Mouse (Mus musculus): ENCODE results near the gene Ndufa13.
A peak's percentile ranks its signal among the peaks of the same experiment; 100 is the strongest.

Gene Ndufa13

GRCm38 (mm10) chr8:69877992-69878391, 24.4 kb downstream of the Ndufa13 start:
- DNase-seq, result no peak

GRCm38 (mm10) chr8:69877396-69877795, 25.0 kb downstream of the Ndufa13 start:
- DNase-seq, result no peak

- DNase-seq, result no peak
Measured at GRCm38 (mm10) chr8:69876967-69877366, 25.4 kb downstream of the Ndufa13 start.

GRCm38 (mm10) chr8:69876097-69876496, 26.3 kb downstream of the Ndufa13 start:
- no peak for DNase-seq

DNA sequence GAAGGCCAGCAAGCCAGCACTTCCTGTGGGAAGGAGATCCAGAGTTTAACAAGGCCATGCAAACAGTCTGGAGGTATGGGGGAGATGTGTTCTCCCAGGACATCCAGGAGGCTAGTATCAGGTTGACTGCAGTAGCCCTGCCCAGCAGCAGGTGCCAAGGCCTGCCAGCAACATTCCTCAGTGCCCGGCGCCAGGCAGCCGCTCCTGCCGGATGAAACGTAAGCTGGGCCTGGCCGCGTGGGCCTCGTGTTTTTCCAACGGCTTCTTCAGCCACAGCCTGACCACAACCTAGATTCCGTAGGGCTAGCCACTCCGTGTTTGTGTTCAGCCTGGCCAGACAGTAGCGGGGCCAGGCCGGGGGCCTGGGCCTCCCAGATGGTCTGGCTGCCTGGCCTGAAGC, 27.7 kb downstream of the Ndufa13 start:
- DNase-seq, result no peak

GRCm38 (mm10) chr8:69874155-69874554, 28.2 kb downstream of the Ndufa13 start:
- DNase-seq, result peak; percentile 73 to 74

DNA sequence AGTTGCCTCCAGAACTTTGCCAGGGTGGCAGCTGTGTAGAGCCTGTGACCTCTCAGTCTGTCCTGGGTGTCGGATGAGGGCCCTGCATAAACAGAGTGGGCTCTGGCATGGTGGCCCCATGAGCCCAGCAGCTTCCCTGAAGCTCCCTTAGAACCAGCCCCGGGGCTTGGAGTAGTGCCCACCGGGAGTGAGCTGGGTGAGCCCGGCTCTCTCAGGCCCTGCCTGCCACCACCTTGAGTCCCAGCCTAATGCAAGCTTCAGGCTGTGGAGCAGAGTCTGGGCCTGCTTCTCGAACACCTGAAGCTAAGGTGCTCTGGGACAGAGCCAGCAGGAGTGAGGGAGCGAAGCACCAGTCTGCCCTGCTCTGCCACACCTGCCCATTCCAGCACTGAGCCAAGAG, 31.5 kb downstream of the Ndufa13 start:
- no peak for DNase-seq

DNA sequence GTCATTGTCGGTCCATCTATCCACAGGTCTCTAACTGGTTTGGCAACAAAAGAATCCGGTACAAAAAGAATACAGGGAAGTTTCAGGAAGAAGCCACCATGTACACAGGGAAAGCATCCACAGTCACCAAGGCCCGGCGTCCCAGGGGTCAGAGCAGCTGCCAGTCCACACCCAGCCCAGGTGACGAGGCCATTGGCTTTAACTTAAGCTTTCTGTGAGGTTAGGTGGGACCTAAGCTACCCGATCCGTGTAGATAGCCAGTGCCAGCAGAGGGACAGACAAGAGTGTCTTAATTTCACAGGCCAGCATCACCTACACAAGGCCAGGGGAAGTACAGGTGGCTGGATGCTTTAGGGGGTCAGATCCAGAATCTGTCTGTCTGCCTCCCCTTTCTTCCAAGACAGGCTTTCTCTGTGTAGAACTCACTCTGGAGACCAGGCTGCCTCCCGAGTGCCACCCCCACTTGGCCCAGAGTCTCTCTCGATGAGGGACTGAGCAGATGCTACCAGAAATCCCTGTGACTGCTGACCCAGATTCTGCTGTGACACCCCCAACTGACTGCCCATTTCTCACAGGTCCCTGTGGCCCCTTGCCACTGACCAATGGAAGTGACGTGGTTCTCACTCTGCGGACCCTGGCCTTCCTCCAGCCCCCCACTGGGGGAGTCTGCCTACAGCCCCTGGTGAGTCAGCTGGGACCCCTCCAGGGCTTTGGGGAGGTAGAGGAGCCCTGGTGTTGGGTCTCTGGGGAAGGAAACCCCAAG, 32.2 kb downstream of the Ndufa13 start:
- no peak for DNase-seq

DNA sequence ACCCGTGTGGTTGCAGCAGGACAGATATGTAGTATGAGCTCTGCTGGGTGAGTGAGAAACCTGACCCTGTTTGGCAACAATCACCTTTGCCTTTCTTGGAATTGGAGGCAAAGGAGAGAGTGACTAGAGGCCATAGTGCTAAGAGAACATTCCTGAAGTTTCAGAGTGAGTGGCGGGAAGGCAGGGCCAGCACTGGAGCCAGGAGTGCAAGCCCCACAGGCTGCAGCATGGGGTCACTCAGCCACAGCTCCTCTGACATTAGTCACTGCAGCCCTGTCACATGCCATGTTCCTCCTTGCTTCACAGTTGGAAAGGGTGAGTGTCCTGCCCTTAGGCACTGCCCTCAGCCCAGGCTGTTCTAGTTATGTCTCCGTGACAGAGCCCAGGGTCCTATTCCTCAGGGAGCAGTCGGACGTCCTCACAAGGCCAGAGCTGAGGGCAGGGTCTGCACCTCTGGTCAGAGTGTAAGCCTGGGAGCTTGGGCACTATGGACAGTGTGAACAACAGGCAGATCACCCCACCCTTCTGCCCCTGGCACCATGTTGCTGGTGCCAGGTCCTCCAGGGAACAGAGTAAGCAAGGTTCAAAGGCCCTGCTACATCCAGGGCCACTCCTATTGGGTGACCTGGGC, 34.5 kb downstream of the Ndufa13 start:
- no peak for DNase-seq

DNA sequence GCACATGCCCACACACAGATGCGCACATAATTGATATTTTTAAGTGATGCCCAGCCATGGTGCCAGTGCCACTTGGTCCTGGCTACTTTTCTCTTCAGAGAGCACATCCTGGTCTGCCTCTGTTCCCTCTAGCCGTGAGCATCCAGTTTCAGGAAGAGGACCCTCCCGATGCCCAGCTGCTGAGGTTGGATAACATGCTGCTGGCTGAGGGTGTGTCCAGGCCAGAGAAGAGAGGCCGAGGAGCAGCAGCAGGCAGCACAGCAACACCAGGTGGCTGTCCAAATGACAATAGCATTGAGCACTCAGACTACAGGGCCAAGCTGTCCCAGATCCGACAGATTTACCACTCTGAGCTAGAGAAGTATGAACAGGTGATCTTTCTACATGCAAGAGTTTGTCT, 38.2 kb downstream of the Ndufa13 start:
- DNase-seq, result no peak

- no peak for DNase-seq
Measured at GRCm38 (mm10) chr8:69863387-69864020, 38.9 kb downstream of the Ndufa13 start.

GRCm38 (mm10) chr8:69861251-69861650, 41.1 kb downstream of the Ndufa13 start:
- DNase-seq, result no peak

DNA sequence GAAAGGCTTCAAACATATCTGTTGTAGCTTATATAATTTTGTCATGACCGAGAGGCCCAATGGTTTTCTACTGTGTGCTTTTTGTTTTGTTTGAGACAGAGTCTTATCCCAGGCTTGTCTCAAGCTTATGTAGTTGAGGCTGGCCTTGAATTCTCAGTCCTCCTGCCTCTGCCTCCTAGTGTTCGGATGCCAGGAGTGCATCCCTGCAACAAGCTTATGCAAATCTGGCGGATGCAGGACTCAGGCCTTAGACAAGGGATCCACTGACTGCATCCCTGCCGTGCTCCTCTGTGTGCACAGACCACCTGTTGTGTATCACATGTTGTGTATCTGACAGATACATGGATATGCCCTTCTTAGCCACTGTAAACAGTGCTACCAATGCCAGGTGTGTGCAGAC, 41.6 kb downstream of the Ndufa13 start:
- DNase-seq, result no peak

DNA sequence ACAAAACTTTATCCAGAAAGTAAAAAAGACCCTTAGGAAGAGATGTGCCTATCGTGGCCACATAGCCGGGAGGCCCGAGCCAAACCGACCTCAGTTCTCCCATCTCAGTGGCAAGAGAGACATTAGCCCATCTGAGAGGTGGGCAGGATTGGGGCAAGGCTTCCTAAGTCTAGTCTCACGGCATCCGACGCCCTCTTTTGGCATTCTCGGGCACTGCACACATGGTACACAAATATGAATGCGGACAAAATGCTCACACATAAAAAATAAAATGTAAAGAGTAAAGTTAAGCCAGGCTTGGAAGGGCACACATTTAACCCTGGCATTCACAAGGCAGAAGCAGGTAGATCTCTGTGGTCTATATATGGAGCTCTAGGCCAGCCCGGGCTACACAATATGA, 48.5 kb downstream of the Ndufa13 start:
- no peak for DNase-seq

DNA sequence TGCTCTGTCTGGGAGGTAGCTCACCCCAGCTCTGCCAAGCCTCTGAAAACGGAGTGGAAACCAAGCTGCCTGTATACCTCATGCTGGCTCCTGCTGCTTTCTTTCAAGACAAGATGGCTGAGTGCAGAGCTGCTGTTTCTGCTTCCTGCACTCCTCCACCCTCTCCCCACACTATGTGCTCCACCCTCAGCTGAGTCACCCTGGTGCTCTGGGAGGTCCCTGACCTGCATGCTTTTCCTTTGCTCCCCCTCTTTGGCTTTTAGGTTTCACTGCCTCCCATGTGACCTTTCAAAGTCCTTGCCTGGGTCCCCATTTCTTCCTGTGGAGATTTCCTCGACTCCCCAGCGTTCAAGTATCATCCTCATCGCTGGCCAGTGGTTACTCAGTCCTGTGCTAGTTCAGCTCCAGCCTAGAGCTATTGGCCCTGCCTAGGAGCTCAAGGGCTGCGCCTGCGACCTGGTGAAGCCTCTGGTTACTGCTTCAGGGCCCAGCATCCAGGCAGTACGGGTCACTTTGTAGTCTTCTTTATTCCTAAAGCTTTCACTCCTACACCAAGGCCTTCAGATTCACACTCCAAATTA, 51.3 kb downstream of the Ndufa13 start:
- no peak for DNase-seq

- no peak for DNase-seq
Measured at GRCm38 (mm10) chr8:69849899-69850298, 52.5 kb downstream of the Ndufa13 start.

GRCm38 (mm10) chr8:69848951-69849350, 53.4 kb downstream of the Ndufa13 start:
- DNase-seq, result no peak

DNA sequence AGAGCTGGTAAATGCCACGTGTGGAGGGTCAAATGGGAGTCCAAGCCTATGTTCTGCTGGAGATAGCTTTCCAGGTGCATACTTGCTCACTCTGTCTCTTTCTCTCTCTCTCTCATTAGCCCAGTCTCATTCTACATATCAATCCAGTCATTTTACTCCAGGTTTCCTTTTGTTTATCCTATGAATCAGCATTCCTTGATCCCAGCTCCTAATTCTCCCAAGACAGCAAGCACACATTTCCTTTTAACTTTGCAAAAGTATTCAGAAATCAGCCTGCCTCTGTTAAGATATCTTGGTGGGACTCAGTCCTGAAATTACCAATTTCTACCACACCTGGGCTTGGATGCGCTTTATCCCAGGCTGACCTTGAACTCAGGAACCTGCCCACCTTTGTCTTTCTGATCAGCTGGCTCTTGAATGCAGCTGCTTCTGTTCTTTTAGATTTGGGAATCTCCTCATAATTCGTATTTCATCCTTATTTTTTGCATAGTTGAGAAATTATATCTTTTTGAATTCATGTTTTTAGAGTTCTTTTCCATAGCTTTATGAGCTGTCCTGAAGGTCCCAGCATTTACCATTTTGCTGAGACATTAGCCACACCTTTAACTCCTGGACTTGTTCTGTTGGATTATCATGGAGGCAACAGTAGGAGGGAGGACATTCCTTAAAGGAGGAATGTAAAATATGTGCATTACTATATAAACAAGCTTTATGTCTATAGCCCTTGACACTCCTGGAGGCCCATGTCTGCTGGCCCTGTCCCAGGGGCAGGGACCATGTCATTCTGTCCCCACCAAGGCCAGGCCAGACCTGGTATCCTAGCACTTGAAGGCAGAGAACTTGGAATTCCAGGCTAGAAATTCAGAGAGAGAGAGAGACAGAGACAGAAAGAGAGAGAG, 54.9 kb downstream of the Ndufa13 start:
- DNase-seq, result no peak
